Mouse (Mus musculus) MEL (cell line): Measurements from ENCODE around the gene Mpz.

Experiments
- POLR2A ChIP-seq, 2 experiments: IDR thresholded peaks; 2 replicates each; pipeline ENCODE4 v1.6.1; 2011 to 2012; ENCODE audit warnings: low read length in 2 of 2, mild to moderate bottlenecking in 2 of 2, control low read depth in 1 of 2, improper control_type of control experiment in 1 of 2, low read depth in 1 of 2, moderate library complexity in 1 of 2; ENCODE audit not compliant: control insufficient read depth in 1 of 2, insufficient read depth in 1 of 2, poor library complexity in 1 of 2
- TAL1 ChIP-seq: IDR thresholded peaks from 2 replicates; pipeline ENCODE4 v1.6.1; 2012; ENCODE audit warnings: mild to moderate bottlenecking, inconsistent platforms, low read length, moderate library complexity, mixed read lengths

GRCm38 (mm10) chr1:171124398-171124797 lies 26.1 kb upstream of the Mpz start:
- TF ChIP-seq TAL1 (peak; percentile 90), POLR2A (IDR thresholded peaks at IDR 0.05; ENCODE audit: control insufficient read depth in 1 of 2, insufficient read depth in 1 of 2, low read depth in 1 of 2, low read length in 2 of 2, poor library complexity in 1 of 2) (no peak)
